Mouse (Mus musculus): ENCODE data around the gene Fblim1.

The Fblim1 gene

DNA sequence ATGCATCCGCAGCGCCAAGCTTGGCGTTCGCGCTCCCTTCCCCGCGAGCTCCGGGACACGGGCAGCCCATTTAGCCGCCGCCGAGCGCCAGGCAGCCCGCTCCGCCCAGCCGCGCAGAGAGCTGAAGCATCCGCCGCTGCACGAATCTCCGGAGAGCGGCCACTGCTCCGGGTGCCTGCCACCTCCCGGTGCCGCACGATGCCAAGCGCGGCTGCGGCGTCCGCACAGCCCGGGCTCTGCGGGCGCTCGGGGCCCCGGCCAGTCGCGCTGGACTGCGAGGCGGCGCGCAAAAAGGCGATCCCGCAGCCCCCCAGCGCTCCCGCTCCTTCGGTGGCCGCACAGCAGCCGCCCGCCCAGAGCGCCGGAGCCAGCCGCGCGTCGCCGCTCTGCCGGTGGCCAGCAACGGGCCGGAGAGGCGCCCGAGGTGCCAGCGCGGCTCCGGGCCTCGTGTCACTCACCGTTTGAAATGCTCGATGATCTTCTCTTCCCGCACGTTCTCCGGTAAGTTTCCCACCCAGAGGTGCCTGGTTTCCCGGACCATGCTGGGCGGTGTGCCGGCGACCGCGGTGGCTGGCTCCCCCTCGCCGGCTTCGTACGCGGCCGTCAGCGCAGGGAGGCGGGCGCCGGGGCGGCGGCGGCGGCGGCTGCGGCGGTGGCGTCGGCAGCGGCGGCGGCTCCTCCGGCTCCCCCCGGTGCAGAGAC is 68.0 kb downstream of the Fblim1 start:
- peak; percentile 74 for DNase-seq

GRCm38 (mm10) chr4:141537226-141537610 is 68.7 kb downstream of the Fblim1 start:
- no peak for DNase-seq

DNA sequence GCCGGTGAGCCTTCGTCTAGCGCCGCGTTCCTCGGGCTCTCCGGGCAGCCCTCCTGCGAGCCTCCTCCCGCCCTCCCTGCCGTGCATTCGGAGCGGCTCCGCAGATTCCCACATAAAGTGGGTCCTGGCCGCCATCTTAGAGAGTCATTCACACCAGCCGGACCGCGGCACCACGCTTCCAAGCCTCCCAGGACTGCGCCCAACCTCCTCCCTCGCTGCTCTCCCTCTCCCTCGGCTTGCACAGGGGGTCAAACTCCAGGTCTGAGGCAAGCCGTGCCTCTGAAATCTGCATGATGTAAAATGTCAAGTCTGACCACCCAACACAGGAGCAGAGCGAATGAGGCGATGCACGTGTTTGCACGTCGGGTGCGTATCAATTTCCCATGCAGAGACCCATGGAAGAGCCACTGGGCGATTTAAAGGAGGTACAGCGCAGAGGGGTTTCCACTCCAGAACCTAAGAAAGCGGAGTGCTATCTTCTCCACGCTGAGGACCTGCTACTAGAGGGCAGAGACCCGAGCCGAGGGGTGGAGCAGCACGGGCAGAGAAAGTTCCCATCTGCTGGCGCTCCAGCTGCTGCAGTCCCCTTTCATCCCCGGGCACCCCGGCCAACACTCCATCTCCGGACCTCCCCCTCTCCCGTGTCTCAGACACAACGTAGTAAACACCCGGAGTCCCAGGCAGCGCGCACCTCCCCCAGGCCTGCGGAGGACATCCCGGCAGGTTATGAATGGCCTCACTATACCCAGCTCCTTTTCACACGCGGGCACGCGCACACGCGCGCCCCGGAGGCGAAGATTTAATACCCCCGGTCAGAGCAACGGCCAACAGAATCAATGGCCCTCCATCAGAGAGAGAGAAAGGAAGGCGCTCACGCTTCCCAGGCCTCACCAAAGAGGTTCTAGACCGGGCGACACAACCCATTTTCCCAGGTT is 69.3 kb downstream of the Fblim1 start:
- peak; percentile 69 for DNase-seq

- DNase-seq = peak; percentile 85
Observed at GRCm38 (mm10) chr4:141534947-141535680, 70.8 kb downstream of the Fblim1 start.

DNA sequence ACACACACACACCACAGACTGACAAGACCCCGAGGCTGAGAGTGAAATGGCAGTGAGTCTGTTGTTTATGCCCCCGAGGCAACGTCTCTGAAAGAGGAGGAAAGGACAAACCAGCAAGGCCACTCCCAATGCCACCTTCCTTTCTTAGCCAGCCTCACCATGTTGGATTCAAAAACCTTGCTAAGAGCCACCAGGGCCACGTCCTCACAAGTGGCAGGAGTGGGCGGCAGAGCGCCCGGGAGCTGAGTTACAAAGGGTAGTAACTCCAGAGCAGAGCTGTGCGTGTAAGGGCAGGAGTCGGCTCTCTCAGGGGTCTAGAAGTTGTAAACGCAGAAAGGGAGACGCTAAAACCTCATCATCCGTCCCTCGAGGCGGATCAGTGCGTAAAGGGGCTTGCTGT is 74.9 kb downstream of the Fblim1 start:
- no peak for DNase-seq

GRCm38 (mm10) chr4:141528938-141529337 is 77.0 kb downstream of the Fblim1 start:
- DNase-seq = no peak

DNA sequence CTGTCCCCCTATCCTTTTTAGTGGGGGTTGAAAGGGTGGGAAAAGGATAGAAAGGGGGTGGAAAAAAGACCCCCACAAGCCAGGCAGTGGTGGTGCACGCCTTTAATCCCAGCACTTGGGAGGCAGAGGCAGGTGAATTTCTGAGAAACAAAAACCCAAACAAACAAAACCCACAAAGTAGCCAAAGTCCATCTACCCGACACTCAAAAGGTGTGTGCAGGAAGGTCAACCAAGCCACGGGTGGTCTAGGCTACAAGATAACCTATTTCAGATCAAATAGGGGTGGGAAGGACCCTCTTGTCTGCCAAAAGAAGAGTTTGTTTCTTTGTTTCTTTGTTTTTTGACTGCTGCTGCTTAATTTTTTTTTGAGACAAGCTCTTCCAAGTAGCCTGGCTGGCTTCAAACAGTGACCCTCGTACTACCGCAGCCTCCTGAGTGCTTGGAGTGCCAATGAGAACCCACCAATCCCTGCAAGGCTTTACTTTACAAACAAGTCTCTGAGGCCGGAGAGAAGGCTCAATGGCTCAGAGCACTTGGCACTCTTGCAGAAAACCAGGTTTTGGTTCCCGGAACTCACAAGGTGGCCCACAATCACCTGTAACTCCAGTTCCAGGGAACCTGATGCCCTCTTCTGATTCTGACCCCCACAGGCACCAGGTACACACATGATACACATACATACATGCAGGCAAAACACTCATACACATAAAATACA is 78.8 kb downstream of the Fblim1 start:
- no peak for DNase-seq

Data from liver (tissue).